Mouse (Mus musculus): ENCODE measurements around the gene Endog.

Endog gene

DNA sequence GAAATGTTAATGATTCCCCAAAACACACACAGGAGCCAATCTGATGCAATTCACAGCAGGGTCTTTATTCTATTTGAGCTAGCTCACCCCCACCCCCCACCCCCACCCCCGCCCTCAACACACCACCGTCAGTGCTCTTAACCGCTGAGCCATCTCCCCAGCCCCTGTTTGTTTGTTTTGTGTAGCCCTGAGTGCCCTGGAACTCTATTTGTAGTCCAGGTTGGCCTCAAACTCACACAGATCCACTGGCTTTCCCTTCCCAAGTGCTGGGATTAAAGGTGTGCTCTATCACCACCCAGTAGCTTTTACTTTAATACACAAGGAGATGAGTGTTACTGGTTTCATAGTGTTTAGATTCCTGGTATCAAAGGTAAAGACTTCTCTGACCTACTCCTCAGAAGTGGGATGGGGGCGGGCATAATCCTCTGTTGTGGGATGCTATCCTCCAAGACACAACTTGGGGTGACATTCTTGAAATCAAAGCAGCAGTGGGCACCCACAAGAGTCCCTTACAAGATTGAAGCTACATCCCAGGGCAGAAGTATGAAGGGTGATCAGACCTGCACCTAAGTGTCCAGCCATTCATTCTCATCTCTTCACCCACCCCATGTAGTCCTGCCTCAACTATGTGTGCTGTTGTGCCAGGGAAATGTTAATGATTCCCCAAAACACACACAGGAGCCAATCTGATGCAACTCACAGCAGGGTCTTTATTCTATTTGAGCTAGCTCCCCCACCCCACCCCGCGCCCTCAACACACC is 40.3 kb downstream of the Endog start:
- no peak for DNase-seq (ENCODE audit: low read depth, low spot score)

DNA sequence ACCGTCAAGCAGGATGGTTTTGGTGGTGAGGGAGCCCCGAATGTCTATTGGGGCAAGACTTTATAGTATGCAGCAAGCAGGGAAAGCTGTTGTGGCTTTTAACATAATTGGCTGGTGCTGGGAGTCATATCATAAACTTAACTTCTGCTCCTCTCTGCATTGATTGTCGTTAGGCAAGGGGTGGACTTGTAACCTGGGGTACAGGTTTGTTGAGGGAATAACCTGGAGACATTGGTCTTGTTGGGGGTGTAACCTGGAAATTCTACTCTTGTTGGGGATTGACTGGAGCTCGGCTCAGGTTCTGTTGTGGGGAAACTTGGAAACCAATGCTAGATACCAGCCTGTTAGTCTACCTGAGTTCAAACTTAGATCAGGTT is 40.9 kb downstream of the Endog start:
- no peak for DNase-seq (ENCODE audit: low read depth, low spot score)

DNA sequence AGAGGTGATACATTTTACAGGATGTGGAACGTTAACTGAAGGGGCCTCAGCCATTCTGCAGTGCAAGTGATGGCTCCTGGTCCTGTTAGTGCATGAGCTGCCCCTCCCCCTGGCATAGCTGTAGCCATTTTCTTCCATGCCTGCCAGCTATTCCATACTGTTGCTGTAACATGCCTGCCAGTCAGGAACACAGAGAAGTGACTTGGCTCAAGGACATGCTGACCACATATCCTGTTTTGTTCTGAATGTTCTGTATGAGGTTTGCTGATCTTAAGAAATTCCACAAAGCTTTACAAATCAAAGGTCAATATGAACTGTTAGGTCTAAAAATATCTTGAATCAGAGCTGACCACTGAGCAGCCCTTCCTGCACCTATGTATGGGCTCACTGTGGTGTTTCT is 41.7 kb downstream of the Endog start:
- no peak for DNase-seq (ENCODE audit: low read depth, low spot score)

DNA sequence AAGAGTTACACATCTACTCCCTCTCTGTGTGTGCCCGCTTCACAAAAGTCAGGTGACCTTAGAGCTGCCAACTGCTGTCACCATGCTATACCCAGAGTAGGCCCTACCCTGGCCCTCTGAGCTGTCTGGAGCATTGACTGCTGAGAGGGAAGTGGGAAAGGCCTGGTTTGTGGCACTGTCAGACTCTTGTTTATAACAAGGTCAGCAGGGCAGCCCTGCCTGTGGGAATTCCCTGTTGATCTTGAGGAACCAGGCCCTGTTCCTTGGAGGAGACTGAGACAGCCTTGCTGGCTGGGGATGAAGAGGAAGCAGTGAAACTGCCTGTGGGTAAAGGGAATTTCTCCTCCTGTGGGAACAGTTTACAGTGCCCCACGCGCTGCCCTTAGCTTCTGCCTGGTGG is 43.5 kb downstream of the Endog start:
- DNase-seq (ENCODE audit: low read depth, low spot score): no peak

DNA sequence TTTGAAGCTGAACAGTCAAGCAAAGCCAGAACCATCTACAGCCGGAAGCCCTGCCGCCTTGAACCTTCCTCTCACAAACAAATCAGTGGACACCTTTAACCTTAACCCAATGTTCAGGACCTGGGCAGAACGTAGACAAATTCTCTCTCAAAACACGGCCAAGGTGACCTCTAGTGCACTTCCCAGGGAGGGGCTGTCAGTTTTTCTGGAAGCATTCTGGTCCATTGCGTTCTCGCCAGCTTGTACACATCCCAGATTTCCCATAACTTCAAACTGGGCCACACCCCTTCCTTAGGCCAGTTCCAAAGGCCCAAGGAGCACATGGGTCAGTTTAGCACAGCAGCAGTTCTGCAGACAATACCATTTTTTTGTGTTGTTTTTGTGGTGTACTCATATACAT is 44.2 kb downstream of the Endog start:
- DNase-seq (ENCODE audit: low read depth, low spot score): no peak

DNA sequence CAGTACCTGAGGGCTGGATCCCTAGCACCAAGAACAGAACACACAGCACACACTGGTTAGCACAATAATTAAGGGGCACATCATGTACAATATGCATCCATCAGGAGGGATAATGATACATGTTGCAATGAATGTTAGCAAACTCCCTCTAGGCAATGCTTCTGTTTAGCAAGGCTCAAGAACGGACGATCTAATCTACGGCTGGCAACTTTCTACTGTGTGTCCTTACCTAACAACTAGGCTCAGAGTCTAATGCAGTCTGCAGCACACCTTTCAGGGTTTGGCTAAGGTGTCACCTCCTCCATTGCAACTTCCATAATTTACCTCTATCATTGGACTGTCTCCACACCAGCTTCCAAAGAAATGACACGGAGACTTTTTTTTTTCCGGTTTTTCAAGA is 45.0 kb downstream of the Endog start:
- DNase-seq (ENCODE audit: low read depth, low spot score): no peak

Data from WW6 (cell line).